Mouse (Mus musculus) adrenal gland, adult 18-20 months (tissue): Measurements from ENCODE around the gene Gmds. TPM values are rescaled to one million over a fixed set of nuclear protein-coding genes. Genes with fewer than 3 reads are reported as not detected.

ENCODE experiments used
- DNase-seq, 2 experiments: peaks; one replicate each; pipeline ENCODE4 v3.0.0; 2021 to 2022; ENCODE audit warnings: low spot score in 2 of 2
- long read RNA-seq, 2 experiments: library from polyadenylated mRNA; stranded (forward); transcript quantifications; one replicate each; pipeline ENCODE4 v2.0.0; 2021
- total RNA-seq, 2 experiments: library from RNA; stranded (reverse); gene quantifications; 1 replicate in 1 of 2; 2 replicates in 1 of 2; pipeline ENCODE4 v1.2.3; 2021

Gmds gene
- 1 to 10 TPM; 6.8 to 7.0 TPM for total RNA-seq
- long read RNA-seq, experiment 1, transcript Gmds-201 (11 exons, 1,713 nt): major isoform, 5 of 5 reads
- long read RNA-seq, experiment 1, partial matches to known transcripts: 0 of 5 reads
- long read RNA-seq, experiment 1, other reads (novel, unspliced or antisense): 0 of 5 reads
- long read RNA-seq, experiment 2, transcript Gmds-201 (11 exons, 1,713 nt): major isoform, 16 of 19 reads
- long read RNA-seq, experiment 2, partial matches to known transcripts: 0 of 19 reads
- long read RNA-seq, experiment 2, other reads (novel, unspliced or antisense): 3 of 19 reads

DNA sequence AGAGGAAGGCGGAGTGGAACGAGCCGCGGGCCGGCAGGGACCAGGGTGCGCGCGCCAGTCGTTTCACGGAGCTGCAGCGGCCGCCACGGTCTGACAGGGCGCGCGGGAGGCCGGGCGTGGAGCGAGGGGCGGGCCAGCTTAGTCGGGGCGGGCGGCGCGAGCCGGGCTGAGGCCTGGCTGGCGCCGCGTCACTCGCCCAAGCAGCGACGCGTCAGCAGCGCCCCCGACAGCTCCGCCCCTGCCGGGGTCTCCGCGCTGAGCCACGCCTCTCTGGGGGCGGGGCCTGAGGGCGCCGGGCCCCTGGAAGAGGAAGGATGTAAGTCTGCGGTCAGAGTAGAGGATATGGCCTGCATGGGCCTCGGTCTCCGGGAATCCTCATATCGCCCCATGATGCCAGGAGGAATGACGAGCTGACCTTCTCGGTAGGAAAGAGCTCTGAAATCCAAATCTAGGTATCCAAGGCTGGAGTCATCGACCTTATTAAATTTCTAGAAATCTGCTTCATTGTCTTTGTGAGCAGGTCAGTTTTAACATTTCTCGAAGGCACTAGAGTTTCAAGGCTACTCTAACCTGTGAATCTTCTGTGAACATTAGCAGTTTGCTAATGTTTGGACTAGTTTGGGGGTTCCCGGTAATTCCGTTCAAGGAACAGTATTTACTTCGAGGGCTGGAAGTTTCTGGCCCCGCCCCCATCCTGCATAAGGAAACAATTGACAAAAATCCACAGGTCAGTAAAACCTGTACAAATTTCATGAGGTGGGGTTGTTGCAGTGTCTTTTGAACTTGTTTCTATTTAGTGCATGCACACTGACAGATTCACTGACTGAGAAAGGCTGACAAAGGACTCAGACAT lies at the start of gene Gmds:
Gene Gmds, minus strand, starts transcription at position 228 of the 853 bp plus-strand sequence.
- peak; percentile 95 to 96 for DNase-seq

DNA sequence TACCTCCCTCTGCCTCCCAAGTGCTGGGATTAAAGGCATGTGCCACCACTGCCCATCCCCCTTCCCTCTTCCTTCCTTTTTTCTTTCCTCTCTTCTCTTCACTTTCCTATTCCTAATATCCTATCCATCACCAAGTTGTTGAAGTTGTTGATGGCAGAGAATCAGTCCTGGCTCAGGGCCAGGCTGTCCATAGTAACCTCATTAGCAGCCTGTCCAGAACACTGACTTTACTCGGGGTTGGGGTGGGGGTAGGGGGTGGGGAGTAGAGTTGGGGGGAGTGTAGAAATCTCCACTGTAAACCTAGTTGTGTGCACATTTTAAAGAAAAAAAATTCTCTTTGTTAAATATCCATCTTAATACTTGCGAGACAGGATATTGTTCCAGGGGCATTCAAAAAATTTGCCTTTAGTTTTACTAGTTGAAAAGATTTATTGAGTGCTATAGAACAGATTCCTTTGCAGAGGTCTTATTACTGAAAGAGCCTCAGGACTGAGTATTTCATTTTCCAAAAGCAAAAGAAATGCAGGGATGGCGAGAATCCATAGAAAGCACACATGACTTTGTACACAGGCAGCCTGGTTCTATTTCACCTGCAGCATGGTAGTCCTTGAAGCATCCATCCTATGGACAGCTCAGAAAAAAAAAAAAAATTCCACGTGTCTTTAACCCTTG lies 47.0 kb upstream of the Gmds start:
- DNase-seq: no peak

DNA sequence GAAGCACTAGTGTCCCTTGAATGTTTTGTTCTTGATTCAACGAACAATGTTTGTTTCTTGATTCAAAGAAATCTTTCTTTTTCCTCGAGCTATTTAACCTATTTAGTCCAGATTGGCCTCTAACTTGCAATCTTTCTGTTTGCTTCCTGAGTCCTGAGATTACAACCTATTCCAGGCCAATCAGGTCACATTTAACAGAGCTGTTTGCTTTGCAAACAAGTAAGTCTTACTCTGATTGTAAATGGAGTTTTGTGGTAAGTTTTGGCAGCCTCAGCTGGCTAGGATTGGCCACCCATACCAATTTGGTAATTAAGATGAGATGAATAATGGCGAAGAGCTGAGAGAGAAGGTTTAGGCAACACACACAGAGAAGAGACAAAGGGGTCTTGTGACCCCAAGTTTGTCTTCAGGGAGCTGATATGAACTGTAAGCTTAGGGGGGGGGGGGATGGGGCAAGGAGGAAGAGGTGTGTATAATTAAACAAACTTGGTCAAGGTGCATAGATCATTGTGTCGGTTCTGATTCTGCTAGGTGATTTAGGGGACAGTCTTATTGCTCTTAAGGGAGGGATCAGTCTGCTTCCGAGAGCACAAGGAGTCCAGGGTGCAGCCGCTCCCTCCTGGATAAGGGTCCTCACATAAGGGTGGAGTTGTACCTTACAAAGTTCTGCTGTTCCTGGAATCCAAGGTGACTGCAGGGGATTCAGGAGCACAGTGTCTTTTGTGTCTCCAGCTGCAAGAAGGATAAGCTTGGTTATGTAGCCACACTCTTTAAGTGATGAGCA lies 43.9 kb upstream of the Gmds start:
- DNase-seq: no peak

DNA sequence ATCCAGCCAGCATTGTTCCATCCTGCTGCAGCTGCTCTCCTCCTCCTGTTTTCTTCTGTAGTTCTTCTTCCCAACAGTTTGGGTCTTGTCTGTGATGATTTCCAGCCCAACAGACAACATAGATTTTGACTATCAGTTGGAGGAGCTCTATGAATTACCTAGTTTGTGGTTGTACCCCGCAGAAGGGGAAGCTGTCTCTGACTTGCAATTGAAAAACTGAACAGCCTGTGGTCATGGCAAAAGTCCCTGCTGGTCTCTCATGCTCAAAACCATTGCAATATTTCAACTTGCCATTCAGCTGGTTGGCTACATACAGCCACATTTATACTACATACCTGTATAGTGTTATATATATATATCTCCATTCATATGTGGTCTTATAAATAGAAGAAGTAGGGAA lies 40.1 kb upstream of the Gmds start:
- no peak for DNase-seq

DNA sequence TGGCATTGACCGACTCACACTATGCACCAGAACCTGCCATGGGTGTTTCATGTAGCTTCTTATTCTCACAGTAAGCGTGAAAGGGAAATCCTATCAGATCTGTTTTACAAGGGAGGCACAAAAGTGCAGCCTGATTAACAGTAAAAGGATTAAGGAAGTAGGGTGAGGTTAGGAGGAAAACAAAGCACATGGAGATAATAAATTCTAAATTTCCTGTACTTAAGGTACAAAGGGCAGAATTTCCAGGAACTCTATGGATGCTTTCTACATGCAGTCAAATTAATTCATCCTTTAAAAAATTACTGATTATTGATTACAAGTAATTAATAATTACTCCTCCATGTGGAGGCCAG lies 34.0 kb upstream of the Gmds start:
- no peak for DNase-seq

DNA sequence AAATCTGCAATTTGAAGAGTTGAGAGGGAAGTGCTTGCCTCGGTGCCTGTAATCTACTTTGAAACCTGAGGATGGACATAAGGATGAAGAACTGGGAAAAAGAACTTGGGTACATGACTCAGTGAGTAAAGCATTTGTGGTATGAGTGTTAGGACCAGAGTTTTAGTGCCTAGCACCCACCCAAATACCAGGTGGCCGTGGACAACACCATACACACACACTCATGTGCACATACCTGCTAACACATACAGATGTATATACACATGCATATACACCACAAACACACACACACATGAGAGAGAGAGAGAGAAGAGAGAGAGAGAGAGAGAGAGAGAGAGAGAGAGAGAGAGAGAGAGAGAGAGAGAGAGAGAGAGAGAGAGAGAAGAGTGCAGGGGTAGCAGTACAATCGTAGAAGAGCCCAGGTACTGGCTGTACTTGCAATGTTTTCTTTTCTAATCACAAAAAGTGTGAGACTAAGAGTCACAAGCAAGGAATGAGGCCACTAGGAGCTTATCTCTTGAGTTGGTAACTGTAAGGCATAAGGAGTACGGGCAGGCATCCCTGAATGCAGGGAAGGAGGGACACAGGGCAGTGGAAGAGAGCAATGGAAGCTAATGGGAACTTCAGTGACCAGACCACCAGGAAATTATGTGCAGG lies 33.5 kb upstream of the Gmds start:
- no peak for DNase-seq

DNA sequence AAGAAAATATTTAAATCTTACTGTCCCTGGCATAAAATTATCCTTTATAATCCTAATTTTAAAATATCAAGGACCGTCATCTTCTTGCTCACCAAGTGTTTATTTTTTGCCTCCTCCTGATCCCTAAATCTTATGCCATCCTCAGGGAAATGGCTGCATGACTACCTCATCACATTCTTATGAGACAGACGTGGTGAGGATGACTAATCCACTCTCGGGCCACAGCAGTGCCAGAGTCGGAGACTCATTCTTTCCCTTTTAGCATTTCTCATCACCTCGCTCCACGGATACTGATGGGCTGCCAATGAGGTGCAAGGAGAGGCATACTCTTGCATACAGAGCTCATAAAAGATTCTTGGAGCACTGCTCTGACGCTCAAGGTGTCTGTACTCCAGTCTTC lies 32.2 kb upstream of the Gmds start:
- no peak for DNase-seq

DNA sequence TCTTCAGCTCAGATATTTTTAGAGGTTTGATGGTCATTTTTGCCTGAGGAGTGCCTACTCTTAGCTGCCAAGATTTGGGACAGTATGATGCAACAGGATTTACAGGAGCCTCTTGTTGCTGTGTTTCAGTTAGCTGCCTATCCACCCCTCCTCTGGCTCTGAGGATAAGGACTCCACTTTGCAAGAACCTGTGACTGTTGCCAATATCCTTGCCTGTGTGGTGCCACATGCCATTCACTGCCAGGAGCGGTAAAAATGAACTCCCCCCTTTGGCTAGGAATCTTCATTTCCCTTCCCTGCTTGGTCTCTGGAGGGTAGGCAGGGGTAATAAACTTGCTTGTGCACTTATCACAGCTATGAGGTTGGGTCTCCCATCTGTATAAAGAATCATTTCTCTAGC lies 31.6 kb upstream of the Gmds start:
- no peak for DNase-seq

DNA sequence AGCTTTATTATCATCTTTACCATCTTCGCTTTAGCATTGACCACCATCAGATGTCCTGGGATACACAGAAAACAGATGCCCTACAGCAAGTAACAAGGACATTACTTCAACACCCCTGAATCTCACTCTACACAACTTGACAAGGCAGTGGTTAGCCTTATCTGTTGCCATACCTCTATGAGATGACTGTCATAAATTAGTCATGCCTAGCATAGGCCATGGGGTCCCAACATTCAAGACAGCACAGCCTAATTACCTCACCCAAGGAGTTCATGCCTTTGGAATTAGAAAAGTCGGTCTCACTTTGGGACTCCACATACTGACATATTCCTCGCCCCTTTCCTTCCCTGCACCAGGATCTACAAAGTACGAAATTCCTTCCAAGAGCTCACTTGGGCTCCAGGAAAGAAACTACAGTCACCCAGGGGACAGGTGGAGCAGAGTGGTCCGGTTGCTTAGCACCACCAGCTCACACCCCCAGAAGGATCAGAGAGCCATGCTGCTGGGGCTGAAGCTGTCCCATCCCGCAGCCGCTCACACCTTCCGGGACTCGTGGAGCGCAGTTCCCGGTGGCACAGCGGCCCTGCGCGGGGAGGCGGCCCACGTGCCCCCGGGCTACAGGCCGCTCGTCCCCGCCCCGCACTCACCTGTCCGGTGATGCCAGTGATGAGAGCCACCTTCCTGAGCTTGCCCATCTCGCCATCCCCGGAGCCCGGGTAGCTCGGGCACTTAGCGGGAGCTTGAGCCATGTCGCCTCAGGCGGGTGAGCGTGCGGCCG lies 616 bp downstream of the Gmds start:
- no peak for DNase-seq

DNA sequence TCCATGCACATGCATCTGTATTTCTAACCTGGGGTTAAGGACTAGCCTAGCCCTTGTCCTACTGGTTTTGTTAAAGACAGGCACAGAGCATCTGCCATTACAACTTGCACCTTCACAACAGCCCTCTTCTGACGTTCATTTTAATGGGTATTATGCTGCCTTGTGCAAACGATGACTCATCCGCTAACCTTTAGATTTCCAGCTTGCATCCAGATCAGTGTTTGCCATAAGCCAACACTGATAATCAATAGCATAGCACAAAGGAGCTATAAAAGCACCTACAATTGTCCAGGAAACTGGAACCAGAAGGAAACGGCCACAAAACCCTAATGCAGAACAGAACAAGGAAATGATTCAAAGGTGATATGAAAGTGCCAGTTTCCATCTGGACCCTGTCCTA lies 20.2 kb downstream of the Gmds start:
- DNase-seq: no peak

DNA sequence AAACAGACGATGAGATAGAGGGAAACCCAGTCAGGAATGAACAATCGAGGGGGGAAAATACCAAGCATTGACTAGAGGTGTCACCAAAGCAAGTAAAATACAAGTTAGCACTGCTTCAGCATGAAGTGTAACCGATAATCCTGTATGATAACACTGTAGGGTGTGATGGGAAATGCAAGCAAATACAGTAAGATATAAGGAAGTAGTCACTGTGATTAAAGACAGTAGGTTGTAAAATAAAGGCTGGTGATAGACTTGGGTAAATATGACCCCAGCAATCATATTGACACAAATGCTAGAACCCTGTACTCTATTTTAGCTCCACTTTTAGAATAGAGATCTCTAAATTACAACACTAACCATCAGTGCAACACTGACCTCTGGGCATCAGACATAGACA lies 21.2 kb downstream of the Gmds start:
- no peak for DNase-seq

DNA sequence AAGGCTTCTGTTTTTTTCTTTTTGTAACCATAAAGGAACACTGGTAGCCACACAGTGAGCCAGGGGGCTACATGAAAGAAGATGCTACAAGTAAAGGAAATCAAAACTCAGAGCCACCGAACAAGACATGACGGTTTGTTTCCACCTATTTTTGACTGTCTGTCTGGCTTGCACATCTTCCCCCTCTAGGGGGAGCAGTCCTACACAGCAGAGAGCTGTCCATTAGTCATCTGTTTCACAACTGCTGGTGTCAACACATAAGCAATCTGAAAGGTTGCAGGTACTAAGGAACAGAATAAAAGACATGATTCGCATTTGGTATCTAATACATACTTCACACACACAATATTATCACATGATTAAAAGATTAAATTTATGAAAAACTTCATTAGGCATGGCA lies 25.9 kb downstream of the Gmds start:
- DNase-seq: peak; percentile 30 to 51

DNA sequence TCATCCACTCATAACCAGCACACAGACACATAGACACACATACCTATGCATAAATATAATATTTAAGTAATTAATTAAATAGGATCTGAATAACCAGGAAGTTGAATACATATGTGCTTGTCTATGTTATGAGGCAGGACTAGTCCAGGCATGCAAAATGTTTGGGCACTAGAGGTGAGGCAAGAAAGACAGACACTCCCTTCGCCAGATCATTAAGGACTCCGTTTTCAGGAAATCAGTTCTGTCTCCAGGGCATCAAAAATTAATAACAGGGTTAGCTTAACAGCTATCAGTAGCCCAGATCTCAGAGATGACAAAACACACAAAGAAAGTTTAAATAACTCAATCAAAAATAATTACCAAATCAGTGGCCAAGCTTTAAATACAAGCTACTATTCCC lies 27.1 kb downstream of the Gmds start:
- no peak for DNase-seq

DNA sequence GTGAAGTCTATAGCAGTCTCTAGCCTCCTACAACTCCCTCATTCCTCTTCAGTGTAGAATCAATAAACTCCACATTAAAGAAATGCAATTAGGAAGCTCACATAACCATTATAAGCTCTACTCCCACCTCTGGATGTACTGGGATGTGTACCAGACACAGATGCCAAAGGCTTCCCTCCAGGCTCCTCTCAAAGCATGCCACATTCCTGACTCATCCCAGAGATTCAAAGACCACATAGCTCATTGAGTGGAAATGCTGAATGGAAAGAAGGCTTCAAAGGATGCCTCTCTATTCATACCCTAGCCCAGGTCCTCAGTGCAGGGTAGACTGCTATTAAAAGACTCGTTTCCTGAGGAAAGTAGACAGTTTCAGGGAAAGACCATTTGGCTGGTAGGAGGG lies 40.1 kb downstream of the Gmds start:
- no peak for DNase-seq

DNA sequence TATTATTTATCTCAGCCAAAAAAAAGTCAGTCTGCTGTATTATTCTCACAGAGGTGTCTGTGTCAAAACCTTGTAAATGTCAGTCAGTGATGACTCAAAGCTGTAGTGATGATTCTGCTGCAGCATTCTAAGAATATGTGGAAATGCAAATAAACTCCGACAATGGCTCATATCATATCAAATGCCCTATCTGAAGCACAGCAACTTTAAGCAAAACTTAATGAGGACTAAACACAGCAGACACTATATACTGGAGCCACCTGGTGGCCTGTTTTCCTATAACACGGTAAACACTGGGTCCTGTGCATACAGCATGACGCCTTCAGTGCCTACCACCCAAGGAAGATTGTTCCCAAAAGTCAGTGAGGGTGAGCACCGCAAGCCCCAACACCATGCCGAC lies 41.1 kb downstream of the Gmds start:
- DNase-seq: peak; percentile 13 to 26

DNA sequence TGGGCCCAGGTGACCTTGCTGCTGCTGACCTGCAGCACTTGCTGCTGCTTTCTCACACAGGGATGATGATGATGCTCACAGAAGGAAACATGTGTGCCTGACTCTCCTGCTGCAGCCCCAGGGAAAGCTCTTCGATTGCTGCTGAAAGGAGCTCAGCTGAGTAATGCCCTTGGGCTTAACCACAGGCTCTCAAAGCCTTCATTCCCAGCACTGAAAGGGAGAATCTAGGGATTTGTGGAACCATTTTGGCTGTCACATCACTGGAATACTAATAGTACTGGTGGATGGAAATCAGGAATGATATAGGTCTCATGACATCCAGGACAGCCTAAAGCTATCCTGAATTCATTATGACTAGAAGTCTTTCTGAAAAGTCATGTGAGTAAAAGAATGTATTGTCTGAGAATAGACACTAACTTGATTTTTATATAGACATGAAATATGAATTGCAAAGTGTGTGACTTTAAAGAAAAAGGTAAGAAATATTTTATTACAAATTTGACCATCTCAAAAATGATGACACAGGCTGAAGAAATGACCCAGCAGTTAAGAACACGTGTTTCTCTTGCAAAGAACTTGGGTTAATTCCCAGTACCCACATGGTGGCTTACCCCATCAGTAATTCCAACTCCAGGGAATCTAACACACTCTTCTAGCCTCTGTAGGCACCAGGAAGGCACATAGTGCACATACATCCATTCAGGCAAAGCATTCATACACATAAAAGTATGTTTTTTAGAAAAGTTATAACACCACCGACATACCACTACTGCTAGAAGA lies 43.9 kb downstream of the Gmds start:
- no peak for DNase-seq

DNA sequence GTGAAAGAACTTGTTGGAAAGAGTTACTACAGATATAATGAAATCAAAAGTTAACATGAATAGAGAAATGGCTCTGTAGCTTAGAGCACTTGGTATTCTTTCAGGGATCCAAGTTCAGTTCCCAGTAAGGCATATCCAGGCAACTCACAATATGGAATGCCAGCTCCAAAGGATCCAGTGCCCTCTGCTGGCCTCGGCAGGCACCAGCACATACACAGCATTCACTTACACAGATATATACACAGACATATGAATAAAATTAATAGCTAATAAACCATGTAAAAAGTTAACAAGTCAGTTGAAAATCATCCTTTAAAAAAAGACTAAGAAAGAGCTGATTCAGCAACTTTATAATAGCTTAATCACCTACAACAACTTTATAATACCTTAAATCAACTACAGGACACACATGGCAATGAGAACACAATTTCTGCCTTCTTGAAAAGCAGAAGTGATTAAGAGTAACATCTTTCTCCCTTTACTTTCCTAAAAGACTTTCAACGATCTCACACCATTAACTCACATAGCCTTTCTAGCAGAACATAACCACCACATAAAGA lies 65.5 kb downstream of the Gmds start:
- no peak for DNase-seq

DNA sequence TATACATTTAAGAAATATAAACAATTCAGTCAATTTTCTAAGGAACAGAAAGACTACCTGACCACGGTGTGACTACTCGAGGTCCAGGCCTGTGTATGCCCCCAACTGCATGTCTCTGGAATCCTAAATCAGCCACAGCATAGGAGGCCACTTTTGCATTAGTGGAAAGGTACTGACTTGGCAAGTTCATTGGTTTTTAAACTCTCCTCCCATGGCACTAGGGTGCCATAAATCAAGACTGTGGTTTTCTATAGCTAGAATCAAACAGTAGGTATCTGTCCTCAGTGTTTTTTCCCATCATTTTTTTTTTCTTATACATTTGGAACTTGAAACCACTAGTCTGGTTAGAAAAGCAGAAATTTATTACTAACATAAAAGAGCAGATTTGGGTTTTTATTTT lies 68.8 kb downstream of the Gmds start:
- no peak for DNase-seq

DNA sequence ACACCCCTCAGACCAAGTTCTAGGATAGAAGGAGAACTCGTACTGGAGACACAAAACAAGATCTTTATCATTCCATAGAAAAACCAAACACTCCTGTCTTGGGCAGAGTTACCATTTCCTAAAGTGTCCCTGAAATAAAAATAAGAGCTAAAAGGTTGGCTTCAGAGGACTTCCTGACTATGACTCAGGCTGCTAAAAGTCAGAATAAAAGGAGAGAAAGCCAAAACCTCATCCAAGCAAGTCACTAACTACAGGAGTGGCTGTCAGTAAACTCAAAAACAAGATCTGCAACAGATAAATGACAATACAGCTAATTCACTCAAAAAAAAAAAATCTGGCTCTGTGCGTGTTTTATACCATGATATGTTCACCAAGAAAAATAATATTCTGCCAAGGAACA lies 69.3 kb downstream of the Gmds start:
- DNase-seq: no peak
